Mouse (Mus musculus) ES-Bruce4 (cell line): ENCODE results near the gene Zbtb48.

ENCODE experiments used
- CTCF ChIP-seq: IDR thresholded peaks from one replicate; pipeline ENCODE4 v1.8.1; 2011; ENCODE audit warnings: low read depth, low read length
- EP300 ChIP-seq: IDR thresholded peaks from 2 replicates; pipeline ENCODE4 v1.6.1; 2011; ENCODE audit warnings: low read depth, low read length; ENCODE audit not compliant: insufficient read depth

DNA sequence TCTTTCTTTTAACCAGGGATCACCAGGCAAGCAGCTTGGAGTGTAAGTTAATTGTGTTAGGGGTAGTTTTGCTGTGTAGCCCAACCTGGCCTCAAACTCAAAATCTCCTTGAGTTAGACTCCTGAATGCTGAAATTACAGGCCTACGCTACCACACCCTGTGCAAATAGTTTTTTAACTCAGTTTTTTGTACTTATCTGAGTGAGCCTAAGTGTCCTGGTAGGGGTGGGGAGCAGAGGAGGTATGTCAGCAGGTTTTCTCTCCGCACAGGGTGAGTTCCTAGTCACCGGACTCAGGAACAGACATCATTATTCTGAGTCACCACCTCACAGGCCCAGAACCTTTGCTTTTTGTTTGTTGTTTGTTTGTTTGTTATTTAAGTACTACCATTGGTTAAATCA is 25.4 kb downstream of the Zbtb48 start:
- TF ChIP-seq CTCF (no peak), EP300 (no peak)
